Mouse (Mus musculus) forebrain, embryonic 13.5 days (tissue): Measurements from ENCODE around the gene Ptpn6. TPM values are rescaled to one million over a fixed set of nuclear protein-coding genes. Genes with fewer than 3 reads are reported as not detected.
A peak's percentile ranks its signal among the peaks of the same experiment; 100 is the strongest.

Experiments
- ATAC-seq: fragments of 200-750 bp; cut with Nextera tagmentation; 2 replicates; pipeline ENCODE4 v1.8.0; 2017
- H3K27ac ChIP-seq: fragments of 300-500 bp; sonication (generic); 2 replicates; pipeline ENCODE4 v1.5.1; 2015; ENCODE audit warnings: inconsistent platforms, mild to moderate bottlenecking, moderate library complexity
- H3K27me3 ChIP-seq: fragments of 300-500 bp; sonication (generic); 2 replicates; pipeline ENCODE4 v1.6.1; 2015; ENCODE audit warnings: mild to moderate bottlenecking, inconsistent platforms
- H3K36me3 ChIP-seq: fragments of 300-500 bp; sonication (generic); 2 replicates; pipeline ENCODE4 v1.6.1; 2015; ENCODE audit warnings: mild to moderate bottlenecking, inconsistent platforms; ENCODE audit not compliant: poor library complexity, severe bottlenecking
- H3K4me1 ChIP-seq: fragments of 300-500 bp; sonication (generic); 2 replicates; pipeline ENCODE4 v1.6.1; 2015; ENCODE audit warnings: inconsistent platforms
- H3K4me2 ChIP-seq: fragments of 300-500 bp; sonication (generic); 2 replicates; pipeline ENCODE4 v1.6.1; 2015; ENCODE audit warnings: inconsistent platforms, mild to moderate bottlenecking, moderate library complexity
- H3K4me3 ChIP-seq: fragments of 300-500 bp; sonication (generic); 2 replicates; pipeline ENCODE4 v1.5.1; 2015; ENCODE audit warnings: mild to moderate bottlenecking, inconsistent platforms
- H3K9ac ChIP-seq: fragments of 300-500 bp; sonication (generic); 2 replicates; pipeline ENCODE4 v1.6.1; 2015; ENCODE audit warnings: mild to moderate bottlenecking, inconsistent platforms
- H3K9me3 ChIP-seq: fragments of 300-500 bp; sonication (generic); replicated peaks from 2 replicates; pipeline ENCODE4 v1.6.1; 2016; ENCODE audit warnings: inconsistent platforms
- WGBS: fragments of 180-500 bp; shearing (Covaris S2); methylation state at CpG from one replicate; pipeline ENCODE4 v1.1.7; 2015; 5-methylcytosine and 5-hydroxymethylcytosine counted together
- polyA plus RNA-seq: library from polyadenylated mRNA; unstranded; fragments of >200 nt; fragmentation: Nextera tagmentation; extraction: Ambion mirVana; gene quantifications from 2 replicates; pipeline ENCODE4 v1.2.1, GENCODE M21; 2015

Ptpn6 gene
- polyA plus RNA-seq, 1 experiment from 2014 or later, result 3.8 TPM

DNA sequence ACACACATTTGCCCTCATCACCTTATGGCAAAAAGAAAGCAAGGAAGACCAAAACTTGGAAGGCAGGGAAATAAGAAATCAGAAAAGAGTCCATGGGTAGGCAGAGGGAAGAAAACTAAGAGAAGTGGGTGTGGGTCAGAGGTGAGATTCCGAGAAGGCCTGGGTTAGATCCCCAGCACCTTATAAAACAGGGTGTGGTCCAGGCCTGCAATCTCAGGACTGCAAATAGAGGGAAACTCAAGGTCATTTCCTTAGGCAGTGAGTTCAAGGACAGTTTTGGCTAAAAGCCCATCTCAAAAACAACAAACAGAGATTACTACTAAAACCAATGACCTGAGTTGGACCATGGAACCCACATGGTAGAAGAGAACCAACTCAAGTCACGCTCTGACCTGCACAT, 15.3 kb upstream of the Ptpn6 start:
- ATAC-seq, result no peak
- H3K4me2 ChIP-seq, result no peak overlapping the region
- H3K4me1 ChIP-seq, result peaks cover 47% of the 10 kb centered on the region
- H3K9ac ChIP-seq, result no peak overlapping the region
- peaks cover 29% of the 10 kb centered on the region for H3K36me3 ChIP-seq
- WGBS, result 95% methylated on average over 2 of the region's 2 CpGs
- H3K9me3 ChIP-seq, result no peaks in the 10 kb centered on the region
- no peaks in the 10 kb centered on the region for H3K27me3 ChIP-seq
- H3K4me3 ChIP-seq, result no peak overlapping the region
- no peak overlapping the region for H3K27ac ChIP-seq

DNA sequence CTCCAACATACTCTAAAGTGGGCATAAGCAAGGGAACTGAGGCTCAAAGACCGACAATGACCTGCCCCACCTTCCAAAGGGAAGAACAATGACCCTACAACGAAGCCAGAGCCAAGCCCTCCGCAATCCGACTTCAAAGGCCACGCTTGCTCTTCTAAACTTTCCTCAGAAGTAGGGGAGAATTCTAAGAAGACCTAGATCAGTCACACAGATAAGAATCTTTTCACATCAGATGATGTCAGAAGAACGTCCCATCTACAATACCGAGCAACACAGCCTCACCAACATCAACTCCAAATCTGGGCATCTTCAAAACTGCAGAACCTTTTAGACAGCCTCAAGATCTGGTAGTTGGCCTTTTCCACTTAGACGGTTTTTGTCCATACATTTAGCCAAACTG, 11.9 kb upstream of the Ptpn6 start:
- peaks cover 43% of the 10 kb centered on the region for H3K4me1 ChIP-seq
- H3K4me3 ChIP-seq, result no peak overlapping the region
- WGBS, result 86% methylated on average over 8 of the region's 8 CpGs
- no peak for ATAC-seq
- peaks cover 53% of the 10 kb centered on the region for H3K36me3 ChIP-seq
- H3K9ac ChIP-seq, result no peak overlapping the region
- H3K27me3 ChIP-seq, result no peaks in the 10 kb centered on the region
- H3K27ac ChIP-seq, result no peak overlapping the region
- no peaks in the 10 kb centered on the region for H3K9me3 ChIP-seq
- H3K4me2 ChIP-seq, result no peak overlapping the region

DNA sequence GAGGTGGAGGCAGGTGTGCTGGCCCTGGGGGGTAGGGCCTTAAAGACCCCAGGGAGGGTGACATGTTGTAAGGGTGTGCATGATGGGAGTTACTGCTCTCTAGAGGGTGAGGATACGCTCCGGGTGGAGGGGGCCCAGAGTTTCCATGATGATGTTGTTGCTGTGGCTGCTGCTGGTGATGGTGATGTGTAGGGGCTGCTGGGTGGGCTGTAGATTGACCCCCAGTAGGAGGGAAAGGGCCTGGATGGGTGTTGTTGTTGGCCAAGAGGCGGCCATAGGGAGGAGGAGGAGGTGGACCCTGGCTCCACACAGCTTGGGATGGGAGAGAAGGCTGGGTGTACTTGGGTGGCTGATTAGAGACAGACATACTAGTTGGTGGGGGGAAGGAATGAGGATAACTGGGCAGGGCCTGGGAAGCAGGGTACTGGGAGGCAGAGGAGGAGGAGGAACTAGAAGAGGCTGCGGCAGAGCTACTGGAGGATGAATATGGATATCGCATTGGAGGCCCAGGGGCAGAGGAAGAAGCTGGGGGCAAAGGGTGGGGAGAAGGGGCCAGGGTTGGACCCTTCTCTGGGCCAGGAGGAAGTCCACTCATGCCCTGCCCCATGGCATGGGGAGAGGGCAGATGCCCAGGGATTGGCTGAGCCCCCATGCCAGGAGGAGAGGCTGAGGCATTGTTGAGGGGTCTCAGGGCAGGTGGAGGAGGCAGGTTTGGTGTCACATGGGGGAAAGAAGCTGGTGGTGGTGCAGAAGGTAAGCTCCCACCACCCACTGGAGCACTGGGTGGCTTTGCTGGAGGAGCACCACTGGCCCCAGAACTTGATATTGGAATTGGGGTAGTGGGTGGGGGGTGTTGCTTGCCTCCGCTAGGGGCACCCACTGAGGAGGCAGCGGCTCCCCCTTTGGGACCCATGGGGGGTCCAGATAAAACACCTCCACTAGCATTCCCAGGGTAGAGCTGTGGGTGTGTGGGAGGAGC, 8.4 kb upstream of the Ptpn6 start:
- H3K9ac ChIP-seq, result peak overlapping the region; percentile 84; the same call in 1 of the 2 replicates
- 93% methylated on average over 7 of the region's 7 CpGs for WGBS
- no peak for ATAC-seq

GRCm38 (mm10) chr6:124746296-124746605, 7.7 kb upstream of the Ptpn6 start:
- ATAC-seq, result peak; percentile 11
- Histone ChIP-seq H3K9me3 (no peaks in the 10 kb centered on the region), H3K4me1 (peaks cover 33% of the 10 kb centered on the region), H3K4me2 (peak overlapping the region; percentile 95), H3K27me3 (no peaks in the 10 kb centered on the region), H3K4me3 (peak overlapping the region; percentile 54), H3K27ac (peak overlapping the region; percentile 90), H3K9ac (peak overlapping the region; percentile 84), H3K36me3 (peaks cover 70% of the 10 kb centered on the region)
- WGBS, result 17% methylated on average over 8 of the region's 8 CpGs

More for the DNA sequence above, 8.4 kb upstream of the Ptpn6 start:
- H3K4me2 ChIP-seq, result peak overlapping the region; percentile 95
- H3K4me3 ChIP-seq, result peak overlapping the region; percentile 54
- H3K4me1 ChIP-seq, result peaks cover 28% of the 10 kb centered on the region
- H3K9me3 ChIP-seq, result no peaks in the 10 kb centered on the region
- H3K27me3 ChIP-seq, result no peaks in the 10 kb centered on the region
- no peak overlapping the region for H3K27ac ChIP-seq
- H3K36me3 ChIP-seq, result peaks cover 74% of the 10 kb centered on the region

DNA sequence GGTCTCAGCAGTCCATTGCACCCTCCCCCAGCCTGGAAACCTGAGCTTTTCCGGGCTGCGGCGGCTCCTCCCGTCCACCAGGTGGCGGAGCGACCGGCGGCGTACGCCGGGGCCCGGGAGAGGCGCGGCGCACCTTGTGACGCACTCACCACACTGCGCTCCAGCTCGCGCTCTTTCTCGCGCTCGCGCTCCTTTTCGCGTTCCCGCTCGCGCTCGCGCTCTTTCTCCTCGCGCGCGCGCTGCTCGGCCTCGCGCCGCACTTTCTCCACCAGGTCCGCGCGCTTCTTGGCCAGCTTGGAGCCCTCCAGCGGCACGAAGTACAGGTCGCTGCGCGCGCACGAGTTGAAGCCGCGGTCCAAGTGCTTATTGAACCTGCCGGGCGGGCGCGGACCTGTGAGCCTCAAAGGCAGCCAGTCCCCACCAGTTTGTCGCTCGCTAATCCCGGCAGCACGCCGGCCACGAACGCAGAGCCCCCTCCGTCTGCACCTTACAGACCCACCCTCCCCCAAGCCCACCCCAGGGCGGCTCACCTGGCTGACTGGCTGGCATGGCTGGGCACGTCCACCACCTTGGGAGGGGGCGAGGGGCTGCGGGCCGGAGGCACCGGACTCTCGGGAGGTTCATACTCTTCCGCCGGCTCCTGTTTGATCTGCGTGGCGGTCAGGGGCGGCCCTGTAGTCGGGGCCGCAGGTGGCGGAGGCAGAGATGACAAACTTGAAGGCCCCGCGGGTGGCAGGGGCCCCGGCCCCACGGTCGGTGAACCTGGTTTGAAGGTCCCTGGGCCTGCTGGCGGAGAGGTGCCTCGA, 7.2 kb upstream of the Ptpn6 start:
- H3K4me3 ChIP-seq, result peak overlapping the region; percentile 54
- peak overlapping the region; percentile 90 for H3K27ac ChIP-seq
- peak; percentile 85 for ATAC-seq
- H3K4me2 ChIP-seq, result peak overlapping the region; percentile 95
- no peaks in the 10 kb centered on the region for H3K9me3 ChIP-seq
- peaks cover 68% of the 10 kb centered on the region for H3K36me3 ChIP-seq
- no peaks in the 10 kb centered on the region for H3K27me3 ChIP-seq
- peaks cover 33% of the 10 kb centered on the region for H3K4me1 ChIP-seq
- H3K9ac ChIP-seq, result peak overlapping the region; percentile 84
- WGBS, result under 1% methylated on average over 84 of the region's 85 CpGs

GRCm38 (mm10) chr6:124744755-124745321, 6.3 kb upstream of the Ptpn6 start:
- H3K9me3 ChIP-seq, result no peaks in the 10 kb centered on the region
- peak overlapping the region; percentile 54 for H3K4me3 ChIP-seq
- 72% methylated on average over 26 of the region's 26 CpGs for WGBS
- H3K9ac ChIP-seq, result no peak overlapping the region
- peak overlapping the region; percentile 90 for H3K27ac ChIP-seq
- H3K27me3 ChIP-seq, result no peaks in the 10 kb centered on the region
- H3K4me2 ChIP-seq, result peak overlapping the region; percentile 95
- no peak for ATAC-seq
- peaks cover 37% of the 10 kb centered on the region for H3K4me1 ChIP-seq
- H3K36me3 ChIP-seq, result peaks cover 62% of the 10 kb centered on the region

- Histone ChIP-seq H3K27ac (no peak overlapping the region; the same call in 1 of the 2 replicates), H3K36me3 (peaks cover 56% of the 10 kb centered on the region), H3K27me3 (no peaks in the 10 kb centered on the region), H3K9me3 (no peaks in the 10 kb centered on the region), H3K4me2 (no peak overlapping the region), H3K4me3 (no peak overlapping the region), H3K9ac (no peak overlapping the region), H3K4me1 (peaks cover 49% of the 10 kb centered on the region)
- 91% methylated on average over 8 of the region's 8 CpGs for WGBS
- ATAC-seq, result no peak
These were observed 5.1 kb upstream of the Ptpn6 start for GRCm38 (mm10) chr6:124743647-124744046.

- 91% methylated on average over 15 of the region's 15 CpGs for WGBS
- peaks cover 52% of the 10 kb centered on the region for H3K36me3 ChIP-seq
- H3K9ac ChIP-seq, result no peak overlapping the region
- H3K27ac ChIP-seq, result no peak overlapping the region
- no peak for ATAC-seq
- no peak overlapping the region for H3K4me3 ChIP-seq
- peaks cover 53% of the 10 kb centered on the region for H3K4me1 ChIP-seq
- no peaks in the 10 kb centered on the region for H3K27me3 ChIP-seq
- no peaks in the 10 kb centered on the region for H3K9me3 ChIP-seq
- no peak overlapping the region for H3K4me2 ChIP-seq
These were observed 4.5 kb upstream of the Ptpn6 start for GRCm38 (mm10) chr6:124742839-124743514.

DNA sequence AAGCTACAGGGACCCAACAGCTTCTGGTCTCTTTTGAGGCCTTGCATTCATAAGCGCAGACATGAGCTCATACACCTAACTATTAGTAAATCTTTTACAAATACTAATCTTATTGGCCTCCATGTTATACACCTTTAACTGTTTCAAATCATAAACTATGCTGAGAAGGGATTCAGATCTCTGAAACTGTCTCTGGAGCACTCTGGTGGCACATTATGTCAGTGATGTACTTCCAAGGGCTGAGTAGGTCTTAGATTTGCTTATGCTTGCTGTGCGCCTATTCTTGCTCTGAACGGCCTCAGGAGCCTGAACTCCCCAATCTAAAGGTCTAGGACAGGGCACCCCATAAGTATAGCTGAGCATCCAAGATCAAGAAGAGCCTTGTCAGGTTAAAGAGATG, 3.3 kb upstream of the Ptpn6 start:
- Histone ChIP-seq H3K4me2 (peak overlapping the region; percentile 78), H3K4me3 (peak overlapping the region; percentile 67), H3K4me1 (peaks cover 48% of the 10 kb centered on the region), H3K9ac (peak overlapping the region; percentile 95), H3K36me3 (peaks cover 41% of the 10 kb centered on the region), H3K27me3 (no peaks in the 10 kb centered on the region), H3K9me3 (no peaks in the 10 kb centered on the region), H3K27ac (peak overlapping the region; percentile 100)
- ATAC-seq, result no peak
- WGBS, result 65% methylated on average over 3 of the region's 3 CpGs

GRCm38 (mm10) chr6:124740888-124741761, 2.6 kb upstream of the Ptpn6 start, which contains the start of gene Grcc10:
Gene Grcc10 (minus strand): TSS chr6:124741374.
- Histone ChIP-seq H3K36me3 (peaks cover 38% of the 10 kb centered on the region), H3K4me1 (peaks cover 41% of the 10 kb centered on the region), H3K9ac (peak within 1 kb of the TSS; percentile 95), H3K9me3 (no peaks in the 10 kb centered on the region), H3K27me3 (no peaks in the 10 kb centered on the region), H3K4me2 (peak within 1 kb of the TSS; percentile 78), H3K4me3 (peak within 1 kb of the TSS; percentile 67), H3K27ac (peak within 1 kb of the TSS; percentile 100)
- peak; percentile 85 for ATAC-seq
- WGBS, result under 1% methylated on average over 41 of the region's 41 CpGs
